Comparison of ENCODE assay signal across 8 mouse cellular contexts in the genomic region with DNA sequence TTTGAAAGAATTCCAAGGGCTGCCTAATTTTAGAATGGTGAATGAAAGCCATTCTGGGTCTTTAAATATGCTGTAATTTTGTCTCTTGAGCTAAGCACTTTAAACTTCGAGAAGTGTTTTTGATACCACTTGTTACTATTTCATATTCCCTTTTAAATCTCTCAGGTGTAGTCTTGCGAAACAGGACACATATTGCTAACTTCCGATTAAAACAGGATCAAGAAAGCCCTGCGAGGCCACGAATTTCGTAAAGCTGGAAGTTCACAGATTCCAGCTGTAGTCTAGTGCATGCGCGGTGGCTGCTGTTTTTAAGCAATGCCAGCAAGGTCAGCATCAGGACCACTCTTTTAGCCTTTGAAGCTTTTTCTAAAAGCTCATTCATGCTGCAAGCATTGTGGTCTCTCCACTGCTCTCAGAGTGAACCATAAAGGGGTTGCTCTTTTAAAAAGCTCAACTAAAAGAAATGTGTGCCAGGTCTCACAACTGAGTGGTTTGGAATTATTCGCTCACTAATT. TPM values are rescaled to one million over a fixed set of nuclear protein-coding genes. Genes with fewer than 3 reads are reported as not detected.
A peak's percentile ranks its signal among the peaks of the same experiment; 100 is the strongest.
DNase-seq lines count a peak whose midpoint lies in the region; ATAC-seq lines count a peak whose summit lies in the region.

No protein-coding gene starts in this region.

- H3K9me3 ChIP-seq in hindbrain, embryonic 10.5 days = no peaks in the 10 kb centered on the region
- no peaks in the 10 kb centered on the region for H3K9me3 ChIP-seq in liver, embryonic 13.5 days (replicated peaks)
- no peaks in the 10 kb centered on the region for H3K9me3 ChIP-seq in neural tube, embryonic 15.5 days (replicated peaks)

- ATAC-seq in liver, embryonic 13.5 days (ENCODE audit: low read depth) = no peak
- ATAC-seq in neural tube, embryonic 15.5 days (ENCODE audit: low FRiP score) = no peak

- H3K27me3 ChIP-seq in hindbrain, embryonic 10.5 days (ENCODE audit: insufficient read depth, poor library complexity, severe bottlenecking) = no peaks in the 10 kb centered on the region
- H3K27me3 ChIP-seq in liver, embryonic 13.5 days = no peaks in the 10 kb centered on the region; the same call in 1 of the 2 replicates
- no peaks in the 10 kb centered on the region for H3K27me3 ChIP-seq in neural tube, embryonic 15.5 days (replicated peaks)

- H3K9ac ChIP-seq in liver, embryonic 13.5 days = peak overlapping the region; percentile 63
- H3K9ac ChIP-seq in neural tube, embryonic 15.5 days (replicated peaks) = no peak overlapping the region

- no peaks in the 10 kb centered on the region for H3K36me3 ChIP-seq in hindbrain, embryonic 10.5 days
- no peaks in the 10 kb centered on the region for H3K36me3 ChIP-seq in liver, embryonic 13.5 days
- H3K36me3 ChIP-seq in neural tube, embryonic 15.5 days = peaks cover 3% of the 10 kb centered on the region; the same call in 1 of the 2 replicates

- peak; percentile 27 for DNase-seq in adrenal gland, postnatal 14 days
- DNase-seq in adrenal gland, adult 18-20 months (ENCODE audit: low spot score in 2 of 2) = no peak
- peak; percentile 26 to 31 for DNase-seq in adrenal gland, postnatal 36 days
- no peak for DNase-seq in hindbrain, embryonic 10.5 days (ENCODE audit: low spot score)
- no peak for DNase-seq in liver, embryonic 13.5 days
- DNase-seq in layer of hippocampus, postnatal 36 days = no peak
- no peak for DNase-seq in ovary, postnatal 36 days (ENCODE audit: low spot score)

- peak overlapping the region; percentile 90 for H3K27ac ChIP-seq in hindbrain, embryonic 10.5 days
- peak overlapping the region; percentile 68 for H3K27ac ChIP-seq in liver, embryonic 13.5 days
- peak overlapping the region; percentile 95 for H3K27ac ChIP-seq in neural tube, embryonic 15.5 days (replicated peaks)

- 74% methylated on average over 9 of the region's 9 CpGs for WGBS in hindbrain, embryonic 10.5 days
- 76% methylated on average over 9 of the region's 9 CpGs for WGBS in liver, embryonic 13.5 days (ENCODE audit: insufficient replicate concordance)
- 51% methylated on average over 9 of the region's 9 CpGs for WGBS in neural tube, embryonic 15.5 days

- peak overlapping the region; percentile 64 for H3K4me3 ChIP-seq in hindbrain, embryonic 10.5 days
- peak overlapping the region; percentile 71 for H3K4me3 ChIP-seq in liver, embryonic 13.5 days (replicated peaks)
- H3K4me3 ChIP-seq in neural tube, embryonic 15.5 days (replicated peaks) = peak overlapping the region; percentile 75

- H3K4me2 ChIP-seq in liver, embryonic 13.5 days = peak overlapping the region; percentile 71
- H3K4me2 ChIP-seq in neural tube, embryonic 15.5 days = peak overlapping the region; percentile 66

- H3K4me1 ChIP-seq in hindbrain, embryonic 10.5 days (replicated peaks) = peaks cover 18% of the 10 kb centered on the region
- peaks cover 23% of the 10 kb centered on the region for H3K4me1 ChIP-seq in liver, embryonic 13.5 days (replicated peaks)
- H3K4me1 ChIP-seq in neural tube, embryonic 15.5 days = peaks cover 15% of the 10 kb centered on the region

RNA-seq across cellular contexts. Expression of a gene that starts 0.8 kb away (rescaled TPM):
- 11.6 and 14.6 TPM in 2 replicates for total RNA-seq in adrenal gland, postnatal 14 days (2021)
- total RNA-seq in adrenal gland, adult 18-20 months (2021) = 1 to 10 TPM; 8.8 to 9.8 TPM
- total RNA-seq in adrenal gland, postnatal 36 days (2021) = 10 to 100 TPM; 10.5 to 16.1 TPM
- 17.5 and 19.7 TPM in 2 replicates for polyA plus RNA-seq in hindbrain, embryonic 10.5 days (2016; fragmentation: Nextera tagmentation; extraction: Ambion mirVana)
- 14.1 and 15.1 TPM in 2 replicates for polyA plus RNA-seq in liver, embryonic 13.5 days (2015; fragmentation: Nextera tagmentation; extraction: Ambion mirVana)
- polyA plus RNA-seq in neural tube, embryonic 15.5 days (2015; fragmentation: Nextera tagmentation; extraction: Ambion mirVana) = 13.0 and 15.3 TPM in 2 replicates
- total RNA-seq in layer of hippocampus, postnatal 36 days (2021) = 1 to 10 TPM; 5.9 TPM

RNA-seq across cellular contexts. Expression of a gene that starts 26.1 kb away (rescaled TPM):
- total RNA-seq in adrenal gland, postnatal 14 days (2021) = not detected in 2 replicates
- not detected for total RNA-seq in adrenal gland, adult 18-20 months (2021)
- 1 to 10 TPM in 1 of 2 experiments, not detected in 1; 1.4 TPM for total RNA-seq in adrenal gland, postnatal 36 days (2021)
- not detected in 2 replicates for polyA plus RNA-seq in hindbrain, embryonic 10.5 days (2016; fragmentation: Nextera tagmentation; extraction: Ambion mirVana)
- 0.17 TPM in 1 of 2 replicates, not detected in the other for polyA plus RNA-seq in liver, embryonic 13.5 days (2015; fragmentation: Nextera tagmentation; extraction: Ambion mirVana)
- not detected in 2 replicates for polyA plus RNA-seq in neural tube, embryonic 15.5 days (2015; fragmentation: Nextera tagmentation; extraction: Ambion mirVana)
- total RNA-seq in layer of hippocampus, postnatal 36 days (2021) = under 1 TPM in 1 of 2 experiments, not detected in 1; 0.77 TPM

Comparison
In these comparisons a context has a peak if more than half of its experiments do, and no peak if none do; other contexts are left out.
1. DNase-seq: peak in adrenal gland, postnatal 14 days (single experiment) and adrenal gland, postnatal 36 days (2 of 2); none in adrenal gland, adult 18-20 months (0 of 2), hindbrain, embryonic 10.5 days (single experiment), liver, embryonic 13.5 days (single experiment), layer of hippocampus, postnatal 36 days (0 of 2) and ovary, postnatal 36 days (single experiment).
2. Peak in every context shown above with its lines, with median percentiles within 50 percentile points of each other: H3K27ac ChIP-seq and H3K4me3 ChIP-seq.